Mouse (Mus musculus) myocyte (in vitro differentiated cells): ENCODE measurements around the gene Kcnh2.
"Not testable (repeated sequence)": the region's sequence is repeated elsewhere in the genome, so short reads cannot be mapped to it uniquely, and the experiment has no call there.

Source experiments
- E2F4 ChIP-seq: IDR thresholded peaks from one replicate; pipeline ENCODE4 v1.6.1; 2011; ENCODE audit warnings: mild to moderate bottlenecking, control low read depth, moderate library complexity; ENCODE audit not compliant: insufficient read depth
- MAX ChIP-seq: IDR thresholded peaks from one replicate; pipeline ENCODE4 v1.6.1; 2011; ENCODE audit warnings: low read depth, mild to moderate bottlenecking, control low read depth
- MYOD1 ChIP-seq, 3 experiments: IDR thresholded peaks; one replicate each; pipeline ENCODE4 v1.6.1; 2011; ENCODE audit warnings: control low read depth in 2 of 3, low read depth in 2 of 3, mild to moderate bottlenecking in 2 of 3, moderate library complexity in 1 of 3; ENCODE audit not compliant: insufficient read length in 2 of 3, control insufficient read depth in 1 of 3
- MYOG ChIP-seq, 3 experiments: IDR thresholded peaks; one replicate each; pipeline ENCODE4 v1.6.1; 2011; ENCODE audit warnings: control low read depth in 2 of 3, low read depth in 2 of 3, mild to moderate bottlenecking in 2 of 3; ENCODE audit not compliant: insufficient read length in 2 of 3, control insufficient read depth in 1 of 3, insufficient read depth in 1 of 3
- POLR2A ChIP-seq: IDR thresholded peaks from one replicate; pipeline ENCODE4 v1.6.1; 2011; ENCODE audit warnings: low read depth, mild to moderate bottlenecking, control low read depth, moderate library complexity; ENCODE audit not compliant: insufficient read length
- SRF ChIP-seq: IDR thresholded peaks from one replicate; pipeline ENCODE4 v1.6.1; 2011; ENCODE audit warnings: low read depth; ENCODE audit not compliant: control insufficient read depth, insufficient read length
- TCF12 ChIP-seq: IDR thresholded peaks from one replicate; pipeline ENCODE4 v1.6.1; 2011; ENCODE audit warnings: mild to moderate bottlenecking, control low read depth; ENCODE audit not compliant: poor library complexity, insufficient read depth, severe bottlenecking
- TCF3 ChIP-seq: IDR thresholded peaks from one replicate; pipeline ENCODE4 v1.6.1; 2011; ENCODE audit warnings: low read depth, control low read depth; ENCODE audit not compliant: insufficient read length
- USF1 ChIP-seq: IDR thresholded peaks from one replicate; pipeline ENCODE4 v1.6.1; 2011; ENCODE audit warnings: low read depth, mild to moderate bottlenecking, control low read depth, moderate library complexity

DNA sequence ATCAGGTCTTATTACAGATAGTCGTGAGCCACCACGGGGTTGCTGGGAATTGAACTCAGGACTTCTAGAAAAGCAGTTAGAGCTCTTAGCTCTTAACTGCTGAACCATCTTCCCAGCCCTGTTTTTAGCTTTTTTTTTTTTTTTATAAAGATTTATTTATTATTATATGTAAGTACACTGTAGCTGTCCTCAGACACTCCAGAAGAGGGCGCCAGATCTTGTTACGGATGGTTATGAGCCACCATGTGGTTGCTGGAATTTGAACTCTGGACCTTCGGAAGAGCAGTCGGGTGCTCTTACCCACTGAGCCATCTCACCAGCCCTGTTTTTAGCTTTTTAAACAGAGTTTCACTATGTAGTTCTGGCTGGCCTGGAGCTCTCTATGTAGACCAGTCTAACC, 44.9 kb upstream of the Kcnh2 start:
- not testable (repeated sequence) for TF ChIP-seq POLR2A; MAX; MYOD1 (IDR thresholded peaks at IDR 0.05; ENCODE audit: control insufficient read depth in 1 of 3, insufficient read length in 2 of 3, low read depth in 2 of 3); MYOG (IDR thresholded peaks at IDR 0.05; ENCODE audit: control insufficient read depth in 1 of 3, insufficient read depth in 1 of 3, insufficient read length in 2 of 3, low read depth in 2 of 3); TCF12; USF1; SRF; E2F4; TCF3
